Mouse (Mus musculus) spleen, adult 2 months (tissue): Measurements from ENCODE around the gene Hist1h2bj. TPM values are rescaled to one million over a fixed set of nuclear protein-coding genes. Genes with fewer than 3 reads are reported as not detected.

ENCODE experiments used
- DNase-seq, 2 experiments: peaks; one replicate each; pipeline versions ENCODE4 v3.0.0 to v3.0.0-alpha.2; 2012 to 2021; ENCODE audit warnings: low spot score in 2 of 2, low read depth in 1 of 2
- H3K27ac ChIP-seq: fragments of 200-500 bp; 2 replicates; pipeline ENCODE4 v1.5.1; 2012; ENCODE audit warnings: low read length, inconsistent platforms; ENCODE audit not compliant: insufficient read depth
- H3K27me3 ChIP-seq: fragments of 200-500 bp; 2 replicates; pipeline ENCODE4 v1.6.1; 2012; ENCODE audit warnings: mild to moderate bottlenecking, moderate library complexity, low read length, inconsistent platforms; ENCODE audit not compliant: control insufficient read depth, insufficient read depth
- H3K36me3 ChIP-seq: fragments of 200-500 bp; 2 replicates; pipeline ENCODE4 v1.6.1; 2012; ENCODE audit warnings: mild to moderate bottlenecking, low read length, inconsistent platforms; ENCODE audit not compliant: control insufficient read depth, insufficient read depth
- H3K4me1 ChIP-seq: fragments of 200-500 bp; 2 replicates; pipeline ENCODE4 v1.6.1; 2011; ENCODE audit warnings: inconsistent platforms; ENCODE audit not compliant: control insufficient read depth, insufficient read depth, insufficient read length
- H3K4me3 ChIP-seq: fragments of 200-500 bp; 2 replicates; pipeline ENCODE4 v1.5.1; 2011; ENCODE audit warnings: mild to moderate bottlenecking, inconsistent platforms; ENCODE audit not compliant: insufficient read depth, insufficient read length; ENCODE audit errors: extremely low read depth
- CTCF ChIP-seq: fragments of 200-500 bp; IDR thresholded peaks from 2 replicates; pipeline ENCODE4 v1.5.1; 2011; ENCODE audit warnings: mild to moderate bottlenecking, inconsistent platforms; ENCODE audit not compliant: insufficient read depth, insufficient read length, insufficient replicate concordance; ENCODE audit errors: extremely low read depth
- POLR2A ChIP-seq: fragments of 200-500 bp; IDR thresholded peaks from 2 replicates; pipeline ENCODE4 v1.6.1; 2011; ENCODE audit warnings: low read depth, low read length, inconsistent platforms
- WGBS: fragments of 180-500 bp; shearing (Covaris S2); methylation state at CpG from one replicate; pipeline ENCODE4 v1.1.7; 2018; 5-methylcytosine and 5-hydroxymethylcytosine counted together
- polyA plus RNA-seq: library from polyadenylated mRNA; depleted of rRNA; stranded (reverse); fragments of >200 nt; gene quantifications from 2 replicates; pipeline ENCODE4 v1.2.3, GENCODE M21; 2012

The Hist1h2bj gene
- polyA plus RNA-seq, 1 experiment: 21.8 TPM

GRCm38 (mm10) chr13:22005605-22006333, 37.2 kb upstream of the Hist1h2bj start:
- DNase-seq: peak in 1 of 2 experiments; percentile 56
- Histone ChIP-seq H3K27ac (no peak overlapping the region), H3K36me3 (no peaks in the 10 kb centered on the region), H3K27me3 (peaks cover 7% of the 10 kb centered on the region; the same call in 1 of the 2 replicates), H3K4me3 (peak overlapping the region; percentile 59), H3K4me1 (peaks cover 6% of the 10 kb centered on the region)
- under 1% methylated on average over 45 of the region's 45 CpGs for WGBS
- no peak for TF ChIP-seq POLR2A
- TF ChIP-seq CTCF: no peak

- peaks cover 3% of the 10 kb centered on the region for H3K4me1 ChIP-seq
- H3K36me3 ChIP-seq: no peaks in the 10 kb centered on the region
- peaks cover 7% of the 10 kb centered on the region; the same call in 1 of the 2 replicates for H3K27me3 ChIP-seq
- peak in 1 of 2 experiments; percentile 62 for DNase-seq
- TF ChIP-seq POLR2A: no peak
- no peak for TF ChIP-seq CTCF
- H3K27ac ChIP-seq: no peak overlapping the region
- WGBS: 1% methylated on average over 37 of the region's 38 CpGs
- peak overlapping the region; percentile 59 for H3K4me3 ChIP-seq
Measured at GRCm38 (mm10) chr13:22006334-22007120, 36.5 kb upstream of the Hist1h2bj start.

GRCm38 (mm10) chr13:22007121-22007510, 35.9 kb upstream of the Hist1h2bj start:
- 23% methylated on average over 18 of the region's 18 CpGs for WGBS
- peak overlapping the region; percentile 59; the same call in 1 of the 2 replicates for H3K4me3 ChIP-seq
- peaks cover 9% of the 10 kb centered on the region; the same call in 1 of the 2 replicates for H3K27me3 ChIP-seq

GRCm38 (mm10) chr13:22007872-22008271, 35.1 kb upstream of the Hist1h2bj start:
- no peak for DNase-seq
- WGBS: 76% methylated on average over 7 of the region's 7 CpGs
- H3K36me3 ChIP-seq: no peaks in the 10 kb centered on the region
- TF ChIP-seq POLR2A (no peak), CTCF (no peak)
- H3K4me3 ChIP-seq: no peak overlapping the region
- H3K27ac ChIP-seq: no peak overlapping the region
- H3K4me1 ChIP-seq: no peaks in the 10 kb centered on the region; the same call in 1 of the 2 replicates
- peaks cover 9% of the 10 kb centered on the region; the same call in 1 of the 2 replicates for H3K27me3 ChIP-seq

More at GRCm38 (mm10) chr13:22007121-22007510, 35.9 kb upstream of the Hist1h2bj start:
- no peak overlapping the region for H3K27ac ChIP-seq
- no peak for DNase-seq
- TF ChIP-seq CTCF (no peak), POLR2A (no peak)
- H3K4me1 ChIP-seq: no peaks in the 10 kb centered on the region; the same call in 1 of the 2 replicates
- no peaks in the 10 kb centered on the region for H3K36me3 ChIP-seq

- no peak for TF ChIP-seq CTCF
- TF ChIP-seq POLR2A: no peak
- Histone ChIP-seq H3K4me3 (no peak overlapping the region), H3K36me3 (no peaks in the 10 kb centered on the region), H3K27me3 (peaks cover 9% of the 10 kb centered on the region; the same call in 1 of the 2 replicates), H3K27ac (no peak overlapping the region), H3K4me1 (no peaks in the 10 kb centered on the region; the same call in 1 of the 2 replicates)
- DNase-seq: no peak
- WGBS: 84% methylated on average over 3 of the region's 3 CpGs
Measured at GRCm38 (mm10) chr13:22008707-22009106, 34.3 kb upstream of the Hist1h2bj start.

- peaks cover 5% of the 10 kb centered on the region for H3K4me1 ChIP-seq
- peaks cover 13% of the 10 kb centered on the region for H3K27me3 ChIP-seq
Measured at GRCm38 (mm10) chr13:22009642-22010041, 33.4 kb upstream of the Hist1h2bj start, which contains the start of gene Prss16. Prss16 (minus strand) TSS chr13:22009742.

More at GRCm38 (mm10) chr13:22009642-22010041, 33.4 kb upstream of the Hist1h2bj start, which contains the start of gene Prss16:
- H3K36me3 ChIP-seq: no peaks in the 10 kb centered on the region
- 27% methylated on average over 6 of the region's 7 CpGs for WGBS
- H3K27ac ChIP-seq: no peak within 1 kb of the TSS
- TF ChIP-seq CTCF: no peak
- no peak for TF ChIP-seq POLR2A
- H3K4me3 ChIP-seq: no peak within 1 kb of the TSS
- no peak for DNase-seq
